Mouse (Mus musculus): Measurements from ENCODE around the gene Gm11011. TPM values are rescaled to one million over a fixed set of nuclear protein-coding genes. Genes with fewer than 3 reads are reported as not detected.

The Gm11011 gene
- polyA plus RNA-seq, 1 experiment from 2014 or later: not detected

DNA sequence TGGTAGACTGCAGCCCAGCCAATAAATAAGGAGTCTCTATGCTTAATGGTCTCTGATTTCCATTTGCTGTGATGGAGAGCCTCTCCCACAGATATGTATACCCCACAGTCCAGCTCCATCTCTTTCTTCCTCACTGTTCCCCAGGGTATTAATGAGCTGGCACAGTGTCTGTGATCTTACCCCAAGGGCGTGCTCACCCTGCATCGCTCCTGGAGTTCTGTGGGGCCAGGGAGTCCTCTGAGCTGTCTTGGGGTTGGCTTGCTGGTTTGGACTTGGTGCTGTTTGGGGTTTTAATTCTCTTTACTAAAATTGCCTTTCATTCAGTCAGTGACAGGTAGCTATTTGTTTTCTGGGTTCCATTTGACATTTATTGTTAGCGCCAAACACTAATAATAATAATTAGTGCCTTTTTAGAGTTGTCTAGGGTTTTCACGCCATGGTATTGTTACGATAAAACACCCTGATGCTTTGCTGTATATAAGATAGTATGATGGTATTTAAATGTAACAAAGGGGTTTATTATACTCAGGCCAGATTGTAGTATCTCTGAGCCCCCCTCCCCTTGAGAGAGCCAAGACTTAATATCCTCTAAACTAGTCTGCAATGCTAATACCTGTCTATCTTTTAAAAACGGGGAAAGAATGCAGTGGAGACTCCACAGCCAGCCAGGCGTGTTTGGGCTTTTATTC is 9.9 kb downstream of the Gm11011 start:
- 69% methylated on average over 7 of the region's 7 CpGs for WGBS
- H3K27ac ChIP-seq (ENCODE audit: low read depth, low read length): no peak overlapping the region
- ATAC-seq: peak; percentile 42

GRCm38 (mm10) chr2:169570063-169570462 is 17.5 kb downstream of the Gm11011 start:
- 91% methylated on average over 10 of the region's 10 CpGs for WGBS
- H3K4me2 ChIP-seq (ENCODE audit: low read length): no peak overlapping the region
- H3K9me3 ChIP-seq (replicated peaks; ENCODE audit: control insufficient read depth, low read length): no peaks in the 10 kb centered on the region
- H3K4me1 ChIP-seq (ENCODE audit: control insufficient read depth, insufficient read depth, low read length): no peaks in the 10 kb centered on the region
- H3K4me3 ChIP-seq (ENCODE audit: low read depth, low read length): no peak overlapping the region
- H3K27me3 ChIP-seq (replicated peaks; ENCODE audit: control insufficient read depth, insufficient read depth, low read length): no peaks in the 10 kb centered on the region
- H3K9ac ChIP-seq (ENCODE audit: low read length): no peak overlapping the region
- H3K27ac ChIP-seq (ENCODE audit: low read depth, low read length): no peak overlapping the region
- ATAC-seq (no peak), DNase-seq (ENCODE audit: low spot score) (no peak)
- no peaks in the 10 kb centered on the region for H3K36me3 ChIP-seq (ENCODE audit: control insufficient read depth, insufficient read depth, low read length)

More for the DNA sequence above, 9.9 kb downstream of the Gm11011 start:
- no peaks in the 10 kb centered on the region for H3K27me3 ChIP-seq (replicated peaks; ENCODE audit: control insufficient read depth, insufficient read depth, low read length)
- no peaks in the 10 kb centered on the region for H3K9me3 ChIP-seq (replicated peaks; ENCODE audit: control insufficient read depth, low read length)
- no peaks in the 10 kb centered on the region for H3K4me1 ChIP-seq (ENCODE audit: control insufficient read depth, insufficient read depth, low read length)
- H3K4me2 ChIP-seq (ENCODE audit: low read length): no peak overlapping the region
- no peaks in the 10 kb centered on the region for H3K36me3 ChIP-seq (ENCODE audit: control insufficient read depth, insufficient read depth, low read length)
- no peak overlapping the region for H3K4me3 ChIP-seq (ENCODE audit: low read depth, low read length)
- no peak overlapping the region for H3K9ac ChIP-seq (ENCODE audit: low read length)
- peak; percentile 40 for DNase-seq (ENCODE audit: low spot score)

DNA sequence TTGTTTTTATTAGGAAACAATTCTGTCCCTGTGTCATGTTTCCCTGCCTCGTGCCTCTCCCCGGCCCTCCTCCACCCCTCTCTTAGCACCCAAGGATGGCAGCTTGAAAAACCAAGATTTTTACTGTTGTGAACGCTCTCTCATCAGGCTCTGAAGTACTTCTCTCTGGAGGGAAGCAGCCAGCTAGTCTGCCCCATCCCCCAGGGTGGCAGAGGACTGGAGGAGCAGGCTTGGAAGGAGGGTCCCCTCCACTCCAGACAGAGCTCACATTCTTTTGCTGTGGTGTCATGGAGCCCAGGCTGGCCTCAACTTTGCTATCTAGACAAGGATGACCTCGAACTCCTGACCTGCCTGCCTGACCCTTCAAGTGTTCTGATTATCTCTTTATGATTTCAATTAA is 21.4 kb downstream of the Gm11011 start:
- H3K4me1 ChIP-seq (ENCODE audit: control insufficient read depth, insufficient read depth, low read length): no peaks in the 10 kb centered on the region
- ATAC-seq (no peak), DNase-seq (ENCODE audit: low spot score) (peak; percentile 15)
- no peak overlapping the region for H3K4me3 ChIP-seq (ENCODE audit: low read depth, low read length)
- 70% methylated on average over 4 of the region's 4 CpGs for WGBS
- no peaks in the 10 kb centered on the region for H3K36me3 ChIP-seq (ENCODE audit: control insufficient read depth, insufficient read depth, low read length)
- no peaks in the 10 kb centered on the region for H3K9me3 ChIP-seq (replicated peaks; ENCODE audit: control insufficient read depth, low read length)
- H3K9ac ChIP-seq (ENCODE audit: low read length): no peak overlapping the region
- H3K27me3 ChIP-seq (replicated peaks; ENCODE audit: control insufficient read depth, insufficient read depth, low read length): no peaks in the 10 kb centered on the region
- no peak overlapping the region for H3K27ac ChIP-seq (ENCODE audit: low read depth, low read length)
- no peak overlapping the region for H3K4me2 ChIP-seq (ENCODE audit: low read length)

- DNase-seq (ENCODE audit: low spot score): peak; percentile 64
- no peaks in the 10 kb centered on the region for H3K9me3 ChIP-seq (replicated peaks; ENCODE audit: control insufficient read depth, low read length)
- no peak overlapping the region for H3K27ac ChIP-seq (ENCODE audit: low read depth, low read length)
- ATAC-seq: no peak
- no peaks in the 10 kb centered on the region for H3K27me3 ChIP-seq (replicated peaks; ENCODE audit: control insufficient read depth, insufficient read depth, low read length)
- no peaks in the 10 kb centered on the region for H3K36me3 ChIP-seq (ENCODE audit: control insufficient read depth, insufficient read depth, low read length)
- no peak overlapping the region for H3K4me3 ChIP-seq (ENCODE audit: low read depth, low read length)
- 74% methylated on average over 7 of the region's 7 CpGs for WGBS
- no peaks in the 10 kb centered on the region for H3K4me1 ChIP-seq (ENCODE audit: control insufficient read depth, insufficient read depth, low read length)
- H3K4me2 ChIP-seq (ENCODE audit: low read length): no peak overlapping the region
- no peak overlapping the region for H3K9ac ChIP-seq (ENCODE audit: low read length)
These were observed 21.8 kb downstream of the Gm11011 start for GRCm38 (mm10) chr2:169565751-169566150.

GRCm38 (mm10) chr2:169545674-169546073 is 41.9 kb downstream of the Gm11011 start:
- Histone ChIP-seq H3K27me3 (replicated peaks; ENCODE audit: control insufficient read depth, insufficient read depth, low read length) (no peaks in the 10 kb centered on the region), H3K9ac (ENCODE audit: low read length) (no peak overlapping the region), H3K4me2 (ENCODE audit: low read length) (no peak overlapping the region), H3K4me1 (ENCODE audit: control insufficient read depth, insufficient read depth, low read length) (no peaks in the 10 kb centered on the region; the same call in 1 of the 2 replicates), H3K4me3 (ENCODE audit: low read depth, low read length) (no peak overlapping the region), H3K27ac (ENCODE audit: low read depth, low read length) (no peak overlapping the region), H3K36me3 (ENCODE audit: control insufficient read depth, insufficient read depth, low read length) (no peaks in the 10 kb centered on the region), H3K9me3 (replicated peaks; ENCODE audit: control insufficient read depth, low read length) (no peaks in the 10 kb centered on the region)
- ATAC-seq (no peak), DNase-seq (ENCODE audit: low spot score) (no peak)
- WGBS: 93% methylated on average over 7 of the region's 7 CpGs

- no peak for ATAC-seq
- Histone ChIP-seq H3K27me3 (replicated peaks; ENCODE audit: control insufficient read depth, insufficient read depth, low read length) (no peaks in the 10 kb centered on the region), H3K27ac (ENCODE audit: low read depth, low read length) (no peak overlapping the region), H3K9me3 (replicated peaks; ENCODE audit: control insufficient read depth, low read length) (no peaks in the 10 kb centered on the region), H3K4me3 (ENCODE audit: low read depth, low read length) (no peak overlapping the region), H3K9ac (ENCODE audit: low read length) (no peak overlapping the region), H3K4me1 (ENCODE audit: control insufficient read depth, insufficient read depth, low read length) (no peaks in the 10 kb centered on the region), H3K4me2 (ENCODE audit: low read length) (no peak overlapping the region), H3K36me3 (ENCODE audit: control insufficient read depth, insufficient read depth, low read length) (no peaks in the 10 kb centered on the region)
- WGBS: 86% methylated on average over 4 of the region's 4 CpGs
- DNase-seq (ENCODE audit: low spot score): no peak
These were observed 48.6 kb downstream of the Gm11011 start for GRCm38 (mm10) chr2:169538906-169539305.

Other genes with a start within 250 kb of the Gm11011 start
- gene Tshz2, start 45.3 kb upstream of the Gm11011 start, polyA plus RNA-seq (2014; fragmentation: Nextera tagmentation; extraction: Ambion mirVana): 3.4 and 5.9 TPM in 2 replicates

Measured in forebrain, embryonic 14.5 days (tissue).